Mouse (Mus musculus): Measurements from ENCODE around the gene Vav2. TPM values are rescaled to one million over a fixed set of nuclear protein-coding genes. Genes with fewer than 3 reads are reported as not detected.

Gene Vav2
- polyA plus RNA-seq, 1 experiment, result 28.1 TPM

- Histone ChIP-seq H3K27ac (ENCODE audit: insufficient read depth, low read depth, low read length) (no peak overlapping the region), H3K27me3 (replicated peaks; ENCODE audit: control insufficient read depth, insufficient read depth, low read length) (no peaks in the 10 kb centered on the region), H3K36me3 (ENCODE audit: control insufficient read depth, insufficient read depth, low read length) (no peaks in the 10 kb centered on the region), H3K4me3 (ENCODE audit: insufficient read depth, low read depth, low read length) (no peak overlapping the region), H3K4me1 (ENCODE audit: control insufficient read depth, insufficient read depth, low read length) (peaks cover 34% of the 10 kb centered on the region)
- no peak for DNase-seq
- WGBS, result 74% methylated on average over 17 of the region's 17 CpGs
- TF ChIP-seq CTCF (conservative IDR thresholded peaks at IDR 0.05; ENCODE audit: insufficient read depth, insufficient read length, low read depth, low read length) (no peak), POLR2A (IDR thresholded peaks at IDR 0.05; ENCODE audit: low read depth, low read length) (no peak)
Measured at GRCm38 (mm10) chr2:27396656-27397440, 30.0 kb downstream of the Vav2 start.

GRCm38 (mm10) chr2:27394158-27394832 is 32.5 kb downstream of the Vav2 start:
- TF ChIP-seq POLR2A (IDR thresholded peaks at IDR 0.05; ENCODE audit: low read depth, low read length) (no peak), CTCF (conservative IDR thresholded peaks at IDR 0.05; ENCODE audit: insufficient read depth, insufficient read length, low read depth, low read length) (no peak)
- Histone ChIP-seq H3K4me3 (ENCODE audit: insufficient read depth, low read depth, low read length) (no peak overlapping the region), H3K4me1 (ENCODE audit: control insufficient read depth, insufficient read depth, low read length) (peaks cover 55% of the 10 kb centered on the region), H3K36me3 (ENCODE audit: control insufficient read depth, insufficient read depth, low read length) (no peaks in the 10 kb centered on the region), H3K27ac (ENCODE audit: insufficient read depth, low read depth, low read length) (no peak overlapping the region), H3K27me3 (replicated peaks; ENCODE audit: control insufficient read depth, insufficient read depth, low read length) (no peaks in the 10 kb centered on the region)
- WGBS, result 66% methylated on average over 10 of the region's 10 CpGs
- DNase-seq, result peak; percentile 74

- TF ChIP-seq POLR2A (IDR thresholded peaks at IDR 0.05; ENCODE audit: low read depth, low read length), result no peak
- no peak for TF ChIP-seq CTCF (conservative IDR thresholded peaks at IDR 0.05; ENCODE audit: insufficient read depth, insufficient read length, low read depth, low read length)
- Histone ChIP-seq H3K4me1 (ENCODE audit: control insufficient read depth, insufficient read depth, low read length) (peaks cover 57% of the 10 kb centered on the region), H3K27ac (ENCODE audit: insufficient read depth, low read depth, low read length) (no peak overlapping the region), H3K27me3 (replicated peaks; ENCODE audit: control insufficient read depth, insufficient read depth, low read length) (no peaks in the 10 kb centered on the region), H3K4me3 (ENCODE audit: insufficient read depth, low read depth, low read length) (no peak overlapping the region), H3K36me3 (ENCODE audit: control insufficient read depth, insufficient read depth, low read length) (no peaks in the 10 kb centered on the region)
- 44% methylated on average over 5 of the region's 5 CpGs for WGBS
- no peak for DNase-seq
Measured at GRCm38 (mm10) chr2:27392278-27392677, 34.6 kb downstream of the Vav2 start.

GRCm38 (mm10) chr2:27390775-27391174 is 36.1 kb downstream of the Vav2 start:
- DNase-seq, result peak; percentile 31
- H3K4me1 ChIP-seq (ENCODE audit: control insufficient read depth, insufficient read depth, low read length), result peaks cover 54% of the 10 kb centered on the region

GRCm38 (mm10) chr2:27390325-27390724 is 36.5 kb downstream of the Vav2 start:
- Histone ChIP-seq H3K36me3 (ENCODE audit: control insufficient read depth, insufficient read depth, low read length) (no peaks in the 10 kb centered on the region), H3K4me1 (ENCODE audit: control insufficient read depth, insufficient read depth, low read length) (peaks cover 50% of the 10 kb centered on the region), H3K27me3 (replicated peaks; ENCODE audit: control insufficient read depth, insufficient read depth, low read length) (no peaks in the 10 kb centered on the region), H3K4me3 (ENCODE audit: insufficient read depth, low read depth, low read length) (no peak overlapping the region), H3K27ac (ENCODE audit: insufficient read depth, low read depth, low read length) (peak overlapping the region; percentile 52)
- no peak for TF ChIP-seq CTCF (conservative IDR thresholded peaks at IDR 0.05; ENCODE audit: insufficient read depth, insufficient read length, low read depth, low read length)
- DNase-seq, result peak; percentile 83
- WGBS, result 44% methylated on average over 8 of the region's 8 CpGs

More at GRCm38 (mm10) chr2:27390775-27391174, 36.1 kb downstream of the Vav2 start:
- H3K27ac ChIP-seq (ENCODE audit: insufficient read depth, low read depth, low read length), result peak overlapping the region; percentile 52
- H3K4me3 ChIP-seq (ENCODE audit: insufficient read depth, low read depth, low read length), result no peak overlapping the region
- no peak for TF ChIP-seq CTCF (conservative IDR thresholded peaks at IDR 0.05; ENCODE audit: insufficient read depth, insufficient read length, low read depth, low read length)
- no peak for TF ChIP-seq POLR2A (IDR thresholded peaks at IDR 0.05; ENCODE audit: low read depth, low read length)
- no peaks in the 10 kb centered on the region for H3K36me3 ChIP-seq (ENCODE audit: control insufficient read depth, insufficient read depth, low read length)
- 59% methylated on average over 4 of the region's 4 CpGs for WGBS
- H3K27me3 ChIP-seq (replicated peaks; ENCODE audit: control insufficient read depth, insufficient read depth, low read length), result no peaks in the 10 kb centered on the region

- H3K27me3 ChIP-seq (replicated peaks; ENCODE audit: control insufficient read depth, insufficient read depth, low read length), result no peaks in the 10 kb centered on the region
- no peak for DNase-seq
- WGBS, result 57% methylated on average over 14 of the region's 14 CpGs
- TF ChIP-seq POLR2A (IDR thresholded peaks at IDR 0.05; ENCODE audit: low read depth, low read length), result no peak
- TF ChIP-seq CTCF (conservative IDR thresholded peaks at IDR 0.05; ENCODE audit: insufficient read depth, insufficient read length, low read depth, low read length), result no peak
- no peak overlapping the region for H3K4me3 ChIP-seq (ENCODE audit: insufficient read depth, low read depth, low read length)
- H3K36me3 ChIP-seq (ENCODE audit: control insufficient read depth, insufficient read depth, low read length), result no peaks in the 10 kb centered on the region
- H3K4me1 ChIP-seq (ENCODE audit: control insufficient read depth, insufficient read depth, low read length), result peaks cover 44% of the 10 kb centered on the region
- H3K27ac ChIP-seq (ENCODE audit: insufficient read depth, low read depth, low read length), result peak overlapping the region; percentile 21; the same call in 1 of the 2 replicates
Measured at GRCm38 (mm10) chr2:27389272-27390162, 37.3 kb downstream of the Vav2 start.
